Mouse (Mus musculus) brain, embryonic 14.5 days (tissue): Measurements from ENCODE around the gene Ahdc1.

Experiments
- CTCF ChIP-seq: fragments of 200-500 bp; IDR thresholded peaks from 2 replicates; pipeline ENCODE4 v1.5.1; 2012; ENCODE audit warnings: inconsistent platforms, mild to moderate bottlenecking, moderate library complexity, borderline replicate concordance; ENCODE audit not compliant: insufficient read depth, insufficient read length; ENCODE audit errors: extremely low read depth
- POLR2A ChIP-seq: fragments of 200-500 bp; IDR thresholded peaks from 2 replicates; pipeline ENCODE4 v1.6.1; 2012; ENCODE audit warnings: mild to moderate bottlenecking, inconsistent platforms, borderline replicate concordance; ENCODE audit not compliant: poor library complexity, insufficient read depth, insufficient read length, severe bottlenecking; ENCODE audit errors: extremely low read depth

DNA sequence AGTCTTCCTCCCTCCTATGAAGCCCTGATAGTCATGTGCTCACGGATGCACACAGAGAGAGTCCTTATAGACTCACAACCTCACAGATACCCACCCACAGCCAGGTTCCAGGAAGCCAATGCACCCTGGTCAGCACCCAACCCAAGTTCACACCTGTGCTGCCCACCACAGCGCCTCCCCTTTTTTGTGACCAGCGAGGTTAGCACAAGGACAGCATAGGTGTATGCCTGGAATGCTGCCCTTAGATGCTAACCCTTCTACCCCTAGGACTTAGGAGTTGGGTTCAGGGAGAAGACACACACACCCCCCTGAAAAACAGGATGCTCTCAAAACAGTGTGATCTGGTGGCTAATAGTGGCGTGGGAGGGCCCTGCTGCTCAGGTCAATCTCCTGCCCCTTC, 78.7 kb downstream of the Ahdc1 start:
- no peak for TF ChIP-seq CTCF
- no peak for TF ChIP-seq POLR2A
